Mouse (Mus musculus): ENCODE measurements around the gene Nwd1.
"Not testable (repeated sequence)": the region's sequence is repeated elsewhere in the genome, so short reads cannot be mapped to it uniquely, and the experiment has no call there.

The Nwd1 gene

DNA sequence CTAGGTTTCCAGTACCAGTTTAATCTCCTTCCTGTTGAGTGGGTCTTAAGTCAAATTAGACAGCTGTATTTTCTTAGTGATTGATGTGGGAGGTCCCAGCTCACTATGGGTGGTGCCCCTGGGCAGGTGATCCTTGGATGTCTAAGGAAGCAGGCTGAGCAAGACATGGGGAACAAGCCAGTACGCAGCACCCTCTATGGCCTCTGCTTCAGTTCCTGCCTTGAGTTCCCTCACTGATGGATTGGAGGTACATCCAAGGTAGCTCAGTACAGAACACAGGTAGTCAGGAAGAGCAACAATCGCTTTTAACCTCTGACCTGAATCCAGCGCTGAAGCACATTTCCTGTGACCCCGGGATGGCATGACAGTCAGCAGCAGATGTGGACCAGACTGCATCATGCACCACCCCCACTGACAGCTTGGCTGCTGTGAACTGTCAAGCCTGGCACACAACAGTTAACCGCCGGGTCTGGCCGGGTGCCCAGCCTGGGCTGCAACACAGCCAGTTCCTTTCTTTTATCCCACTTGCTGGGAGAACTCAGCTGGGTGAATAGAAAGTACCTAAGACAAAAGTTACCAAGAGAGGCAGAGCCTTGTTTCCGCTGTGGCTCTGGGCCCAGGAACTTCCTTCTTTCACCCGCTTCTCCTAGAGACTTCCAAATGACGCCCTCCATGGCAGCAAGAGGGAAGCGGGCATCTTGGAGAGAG is at the start of gene Nwd1:
Gene Nwd1, plus strand, starts transcription at position 652 of the 708 bp plus-strand sequence.
- peak; percentile 18 to 57 for DNase-seq (ENCODE audit: low spot score in 2 of 2)

DNA sequence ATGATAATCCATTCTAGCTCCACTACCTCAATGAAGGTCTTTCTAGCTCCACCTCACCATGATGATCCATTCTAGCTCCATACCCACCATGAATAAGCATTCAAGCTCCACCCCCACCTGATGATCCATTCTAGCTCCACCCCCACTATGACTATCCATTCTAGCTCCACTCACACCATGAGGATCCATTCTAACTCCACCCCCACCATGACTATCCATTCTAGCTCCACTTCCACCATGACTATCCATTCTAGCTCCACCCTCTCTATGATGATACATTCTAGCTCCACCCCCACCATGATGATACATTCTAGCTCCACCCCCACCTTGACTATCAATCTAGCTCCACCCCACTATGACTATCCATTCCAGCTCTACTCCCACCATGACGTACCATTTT is 3.6 kb upstream of the Nwd1 start:
- no peak for DNase-seq (ENCODE audit: low spot score in 2 of 2)

DNA sequence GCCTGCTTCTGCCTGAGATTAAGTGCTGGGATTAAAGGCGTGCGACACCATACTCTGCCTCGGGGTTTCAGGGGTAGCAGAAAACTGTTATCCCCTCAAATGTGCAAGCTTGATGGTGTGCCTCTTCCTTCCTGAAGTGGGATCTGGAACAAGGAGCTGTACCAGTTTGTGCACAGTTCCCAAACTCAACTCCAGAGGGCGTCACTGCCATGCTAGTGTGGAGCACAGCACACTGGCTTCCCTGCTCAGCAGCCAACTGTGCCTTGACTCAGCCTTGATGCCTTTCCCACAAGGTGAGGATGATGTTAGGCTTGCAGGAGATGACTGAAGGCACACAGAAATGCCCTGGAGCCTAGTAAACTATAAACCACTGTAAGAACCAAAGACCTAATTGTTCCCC is 1.9 kb upstream of the Nwd1 start:
- DNase-seq (ENCODE audit: low spot score in 2 of 2): no peak

DNA sequence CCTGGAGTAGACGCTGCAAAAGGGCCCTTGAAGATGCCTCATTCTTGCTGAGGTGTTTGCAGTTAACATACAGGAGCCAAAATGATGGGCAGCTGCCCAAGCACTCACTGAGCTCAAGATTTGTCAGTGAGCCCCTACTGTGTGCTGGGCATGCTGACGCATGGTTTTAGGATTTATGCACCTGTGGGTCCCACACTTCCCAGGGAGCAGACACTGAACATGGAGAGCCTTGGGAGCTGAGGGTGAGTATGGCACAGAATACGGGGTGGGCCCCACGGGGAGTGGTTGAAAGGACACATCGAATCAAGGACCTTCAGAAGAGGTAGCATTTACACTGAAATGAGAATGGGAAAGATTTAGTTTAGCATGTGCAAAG is 245 bp downstream of the Nwd1 start:
- DNase-seq (ENCODE audit: low spot score in 2 of 2): no peak

DNA sequence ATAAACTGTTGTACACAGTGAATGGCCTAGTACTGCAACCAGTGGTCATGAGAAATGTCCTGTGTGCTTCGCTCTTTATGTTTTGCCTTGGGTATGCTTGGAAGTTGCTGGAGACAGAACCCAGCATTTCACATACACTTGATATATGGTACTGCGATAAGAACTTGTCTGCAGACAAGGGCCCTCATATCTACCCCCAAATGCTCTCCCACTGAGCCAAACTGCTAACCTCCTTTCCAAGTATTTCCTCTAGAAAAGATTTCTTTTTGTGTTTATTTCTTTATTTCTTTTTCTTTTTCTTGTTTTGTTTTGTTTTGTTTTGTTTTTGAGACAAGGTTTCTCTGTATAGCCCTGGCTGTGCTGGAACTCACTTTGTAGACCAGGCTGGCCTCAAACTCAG is 4.2 kb downstream of the Nwd1 start:
- no peak for DNase-seq (ENCODE audit: low spot score in 2 of 2)

DNA sequence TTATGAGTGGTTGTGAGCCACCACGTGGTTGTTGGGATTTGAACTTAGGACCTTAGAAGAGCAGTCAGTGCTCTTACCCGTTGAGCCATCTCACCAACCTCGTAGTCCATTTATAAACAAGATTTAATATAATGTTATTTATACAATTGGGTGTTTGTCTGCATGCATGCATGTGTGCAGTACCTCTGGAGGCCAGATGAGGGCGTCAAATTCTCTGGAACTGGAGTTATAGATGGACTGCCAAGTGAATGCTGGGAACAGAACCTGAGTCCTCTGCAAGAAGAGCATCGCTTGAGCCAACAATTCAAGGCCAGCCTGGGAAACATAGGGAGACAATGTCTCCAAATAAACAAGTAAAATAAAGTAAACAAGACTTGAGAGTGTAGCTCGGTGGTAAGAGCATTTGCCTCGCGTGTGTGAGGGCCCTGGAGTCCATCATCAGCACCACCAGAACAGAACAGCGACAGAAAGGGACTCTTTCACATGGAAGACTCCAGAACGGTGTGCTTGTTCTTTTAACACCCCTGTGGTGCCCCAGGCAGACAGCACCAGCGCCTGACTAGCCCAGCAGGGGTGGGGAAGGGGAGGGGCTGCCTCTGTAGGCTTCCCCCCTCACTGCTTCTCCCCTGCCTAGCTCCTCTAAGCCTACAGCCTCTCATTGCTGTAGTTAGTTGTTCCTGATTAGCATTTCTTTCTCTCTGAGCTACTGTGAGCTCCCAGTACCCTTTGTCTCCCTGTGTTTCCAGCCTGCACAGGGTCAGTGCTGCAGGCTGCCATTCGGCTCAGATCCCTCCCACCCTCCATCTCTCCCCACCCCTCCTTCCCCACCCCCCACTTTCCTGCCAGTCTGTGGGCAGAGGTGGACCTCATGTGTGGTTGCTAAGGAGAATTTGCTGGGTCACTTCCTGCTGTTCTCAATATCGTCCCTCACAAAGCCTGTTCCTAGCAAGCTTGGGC is 8.3 kb downstream of the Nwd1 start:
- DNase-seq (ENCODE audit: low spot score in 2 of 2): no peak

DNA sequence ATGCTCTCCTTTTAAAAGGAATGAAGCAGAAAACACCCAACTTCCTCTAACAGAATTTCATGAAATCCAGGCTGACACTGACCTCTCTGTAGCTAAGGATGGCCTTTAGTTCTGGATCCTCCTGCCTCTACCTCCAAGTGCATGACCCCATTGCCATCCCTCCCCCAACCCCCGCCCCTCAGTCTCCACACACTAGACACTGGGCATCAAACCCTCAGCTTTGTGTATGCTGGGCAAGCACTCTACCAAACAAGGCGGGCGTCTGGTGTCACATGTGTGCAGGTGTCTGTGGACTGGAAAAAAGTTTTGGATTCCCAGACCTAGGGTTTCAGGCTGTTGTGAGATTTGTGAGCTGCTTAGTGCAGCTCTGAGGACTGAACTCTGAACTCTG is 9.0 kb downstream of the Nwd1 start:
- DNase-seq (ENCODE audit: low spot score in 2 of 2): no peak

DNA sequence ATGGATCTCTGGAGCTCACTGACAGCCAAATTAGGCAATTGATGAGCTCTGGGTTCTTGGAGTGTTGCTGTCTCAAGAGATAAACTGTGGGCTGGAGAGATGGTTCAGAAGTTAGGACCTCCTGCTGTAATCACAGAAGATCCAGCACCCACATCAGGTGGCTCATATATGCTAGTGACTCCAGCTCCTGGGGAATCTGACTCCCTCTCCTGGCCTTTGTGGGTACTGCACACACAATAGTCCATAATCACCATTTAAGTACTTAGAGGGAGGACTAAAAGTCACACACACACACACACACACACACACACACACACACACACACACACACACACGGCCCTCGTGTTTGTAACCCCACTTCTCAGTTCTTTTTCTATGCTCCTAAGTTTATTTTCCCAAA is 13.5 kb downstream of the Nwd1 start:
- DNase-seq (ENCODE audit: low spot score in 2 of 2): peak in 1 of 2 experiments; percentile 40

DNA sequence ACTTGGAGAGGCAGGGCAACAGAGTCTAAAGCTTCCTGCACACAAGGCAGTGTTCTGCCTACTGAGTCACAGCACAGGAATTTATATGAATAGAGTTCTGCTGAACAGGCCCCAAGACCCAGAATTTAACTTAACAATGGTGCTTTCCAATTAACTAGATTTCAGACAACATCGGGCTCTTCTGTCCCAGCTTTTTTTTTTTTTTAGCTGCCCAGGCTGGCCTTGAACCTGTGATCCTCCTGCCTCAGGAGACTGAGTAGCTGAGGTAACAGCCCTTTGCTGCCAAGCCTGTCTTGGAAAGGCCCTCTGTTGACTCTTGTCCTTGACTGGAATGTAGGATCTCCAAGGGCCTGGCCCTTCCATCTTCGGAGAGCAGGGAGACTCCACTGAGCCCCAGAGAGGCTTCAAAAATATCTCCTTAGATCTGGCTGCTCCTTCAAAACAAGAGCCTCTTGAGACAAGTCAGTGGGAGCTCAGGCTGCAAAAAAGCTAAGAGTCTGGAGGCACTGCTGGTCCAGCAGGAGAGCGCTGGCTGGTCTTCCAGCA is 17.7 kb downstream of the Nwd1 start:
- no peak for DNase-seq (ENCODE audit: low spot score in 2 of 2)

DNA sequence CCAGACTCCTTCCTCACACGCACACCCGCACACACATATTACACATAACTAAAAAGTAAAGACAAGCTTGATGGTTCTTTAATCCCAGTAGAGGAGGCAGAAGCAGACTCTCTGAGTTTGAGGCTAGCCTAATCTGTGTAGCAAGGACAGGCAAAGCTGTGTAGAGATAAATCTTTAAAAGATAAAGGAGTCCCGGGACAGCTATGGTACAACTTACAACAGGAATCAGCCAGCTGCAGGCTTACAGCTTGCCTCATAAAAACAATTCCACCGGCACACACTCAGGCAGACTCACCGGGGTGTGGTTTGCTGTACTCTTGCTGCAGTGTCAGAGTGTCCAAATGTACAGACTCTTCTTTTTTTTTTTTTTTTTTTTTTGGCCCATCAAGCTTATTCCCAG is 18.2 kb downstream of the Nwd1 start:
- no peak for DNase-seq (ENCODE audit: low spot score in 2 of 2)

DNA sequence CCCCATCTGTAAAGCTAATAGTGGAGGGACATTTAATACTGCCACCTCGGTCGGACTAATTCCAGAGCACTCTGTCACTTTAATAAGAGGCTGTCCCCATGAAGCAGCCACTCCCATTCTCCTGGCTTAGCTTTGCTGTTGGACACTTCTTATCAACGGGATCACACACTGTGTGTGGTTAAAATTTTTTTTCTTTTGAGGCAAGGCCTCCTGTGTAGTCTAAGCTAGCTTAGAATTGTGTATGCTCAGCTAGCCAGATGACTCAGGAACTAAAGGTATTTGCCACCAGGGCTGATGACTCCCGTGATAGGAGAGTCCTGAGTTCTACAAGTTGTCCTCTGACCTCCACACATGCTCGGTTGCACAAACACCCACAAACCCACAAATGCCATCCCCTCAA is 18.9 kb downstream of the Nwd1 start:
- DNase-seq (ENCODE audit: low spot score in 2 of 2): no peak

DNA sequence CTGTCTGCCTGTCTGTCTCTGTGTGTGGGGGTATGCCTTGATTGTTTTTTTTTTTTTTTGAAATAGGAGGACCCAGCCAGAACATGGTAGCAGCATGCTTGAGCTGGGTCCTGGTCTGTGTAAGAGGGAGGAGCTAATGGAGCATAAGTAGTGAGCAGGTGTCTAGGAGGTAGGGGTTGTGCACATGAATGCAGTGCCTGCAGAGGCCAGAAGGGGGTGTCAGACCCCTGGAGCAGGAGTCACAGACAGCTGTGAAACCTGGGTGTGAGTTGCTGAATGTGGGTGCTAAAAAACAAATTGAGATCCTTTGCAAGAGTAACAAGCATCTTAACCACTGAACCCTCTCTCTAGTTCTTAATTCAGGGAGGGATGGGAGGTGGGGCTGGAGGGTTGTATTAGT is 22.4 kb downstream of the Nwd1 start:
- no peak for DNase-seq (ENCODE audit: low spot score in 2 of 2)

DNA sequence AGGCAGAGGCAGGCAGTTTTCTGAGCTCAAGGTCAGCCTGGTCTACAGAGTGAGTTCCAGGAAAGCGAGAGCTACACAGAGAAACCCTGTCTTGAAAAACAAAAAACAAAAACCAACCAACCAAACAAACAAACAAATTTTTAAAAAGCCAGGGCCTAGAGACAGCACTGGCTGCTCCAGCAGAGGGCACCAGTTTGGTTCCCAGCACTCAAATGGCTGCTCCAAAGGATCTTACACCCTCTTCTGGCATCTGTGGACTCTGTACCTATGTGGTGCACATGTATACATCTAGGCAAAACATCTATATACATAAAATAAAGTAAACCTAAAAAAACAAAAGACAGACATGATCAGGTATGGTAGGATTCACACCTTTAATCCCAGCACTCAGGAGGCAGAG is 26.3 kb downstream of the Nwd1 start:
- DNase-seq (ENCODE audit: low spot score in 2 of 2): no peak

DNA sequence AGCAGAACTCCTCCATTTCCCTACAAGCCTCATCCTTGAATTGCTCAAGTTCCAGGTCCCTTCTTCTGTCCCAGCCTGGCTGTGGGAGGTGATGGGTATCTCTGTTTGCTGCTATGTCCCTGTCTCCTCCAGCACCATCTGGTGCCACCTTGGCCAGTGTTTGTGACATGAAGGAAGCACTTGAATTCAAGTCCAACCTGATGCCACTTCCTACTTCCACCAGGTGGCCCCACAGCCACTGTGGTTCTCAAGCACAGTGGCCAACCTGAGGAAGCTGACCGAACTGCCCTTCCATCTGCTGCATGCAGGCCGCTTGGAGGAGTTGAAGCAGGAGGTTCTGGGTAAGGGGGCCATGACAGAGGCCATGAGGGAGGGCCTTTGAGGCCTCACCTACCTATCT is 27.7 kb downstream of the Nwd1 start:
- DNase-seq (ENCODE audit: low spot score in 2 of 2): no peak

DNA sequence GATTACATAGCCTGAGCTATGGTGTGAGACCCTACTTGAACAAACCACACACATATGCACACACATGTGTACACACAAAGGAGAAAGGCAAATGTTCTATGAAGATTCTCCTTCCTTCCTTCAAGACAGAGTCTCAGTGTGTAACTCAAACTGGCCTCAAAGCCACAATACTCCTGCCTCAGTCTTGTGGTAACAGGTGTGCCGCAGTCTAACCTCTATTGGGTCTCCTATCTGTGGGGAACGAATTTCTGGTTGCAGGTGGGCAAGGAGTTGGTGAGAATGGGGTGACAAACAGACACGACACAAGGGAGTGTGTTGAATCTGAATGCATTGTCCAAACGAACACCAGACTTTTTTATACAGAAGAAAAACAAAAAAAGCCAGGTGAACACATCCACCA is 29.9 kb downstream of the Nwd1 start:
- no peak for DNase-seq (ENCODE audit: low spot score in 2 of 2)

DNA sequence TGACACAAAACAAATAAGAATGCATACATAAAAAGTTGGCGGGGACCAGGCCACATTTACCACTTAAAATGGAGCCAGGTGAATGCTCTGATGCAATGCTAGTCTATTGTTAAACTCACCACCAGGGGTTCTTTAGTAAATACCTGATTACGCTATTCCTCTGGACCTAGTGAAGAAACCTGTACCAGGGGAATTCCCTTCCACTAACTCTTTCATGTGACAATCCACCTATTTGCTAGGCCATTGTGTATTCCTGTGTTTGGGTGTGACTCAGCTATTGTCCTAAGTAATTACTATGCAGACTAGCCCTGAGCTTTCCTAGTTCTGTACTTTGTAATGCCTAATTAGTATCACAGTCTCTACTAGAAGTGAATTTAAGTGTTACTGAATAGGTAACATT is 30.3 kb downstream of the Nwd1 start:
- not testable (repeated sequence) for DNase-seq (ENCODE audit: low spot score in 2 of 2)

DNA sequence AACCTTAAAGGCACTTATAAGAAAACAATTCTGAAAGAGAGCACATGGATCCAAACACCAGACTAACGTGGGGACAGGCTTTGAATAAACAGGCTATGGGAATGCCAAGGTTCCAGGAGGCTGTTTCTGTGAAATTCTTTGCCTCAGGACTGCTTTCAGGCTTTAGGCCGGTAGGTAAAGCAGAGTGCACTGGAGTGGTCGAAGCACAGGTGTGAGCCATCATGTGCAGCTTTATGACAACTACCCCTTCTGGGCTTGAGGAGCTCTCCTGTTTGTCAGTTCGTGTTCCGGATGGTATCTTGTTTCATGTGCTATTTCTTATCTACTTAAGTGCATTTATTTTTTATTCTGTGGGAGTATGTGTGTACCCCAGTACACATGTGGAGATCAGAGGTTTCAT is 30.8 kb downstream of the Nwd1 start:
- DNase-seq (ENCODE audit: low spot score in 2 of 2): no peak

DNA sequence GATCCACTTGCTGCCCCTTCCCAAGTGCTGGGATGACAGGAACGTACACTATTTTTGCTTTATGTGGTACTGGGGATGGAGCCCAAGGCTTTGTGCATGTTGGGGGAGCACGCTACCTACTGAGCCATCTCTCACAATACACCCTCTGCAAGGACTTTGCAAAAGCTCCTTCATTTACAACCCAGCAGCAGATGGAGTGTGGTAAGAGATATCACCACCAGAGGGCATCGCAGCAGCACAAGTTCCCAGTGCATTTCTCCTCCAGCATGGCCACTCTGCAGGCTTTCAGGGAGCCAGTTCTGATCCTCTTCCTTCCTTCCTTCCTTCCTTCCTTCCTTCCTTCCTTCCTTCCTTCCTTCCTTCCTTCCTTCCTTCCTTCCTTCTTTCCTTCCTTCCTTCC is 33.6 kb downstream of the Nwd1 start:
- peak; percentile 13 to 65 for DNase-seq (ENCODE audit: low spot score in 2 of 2)

DNA sequence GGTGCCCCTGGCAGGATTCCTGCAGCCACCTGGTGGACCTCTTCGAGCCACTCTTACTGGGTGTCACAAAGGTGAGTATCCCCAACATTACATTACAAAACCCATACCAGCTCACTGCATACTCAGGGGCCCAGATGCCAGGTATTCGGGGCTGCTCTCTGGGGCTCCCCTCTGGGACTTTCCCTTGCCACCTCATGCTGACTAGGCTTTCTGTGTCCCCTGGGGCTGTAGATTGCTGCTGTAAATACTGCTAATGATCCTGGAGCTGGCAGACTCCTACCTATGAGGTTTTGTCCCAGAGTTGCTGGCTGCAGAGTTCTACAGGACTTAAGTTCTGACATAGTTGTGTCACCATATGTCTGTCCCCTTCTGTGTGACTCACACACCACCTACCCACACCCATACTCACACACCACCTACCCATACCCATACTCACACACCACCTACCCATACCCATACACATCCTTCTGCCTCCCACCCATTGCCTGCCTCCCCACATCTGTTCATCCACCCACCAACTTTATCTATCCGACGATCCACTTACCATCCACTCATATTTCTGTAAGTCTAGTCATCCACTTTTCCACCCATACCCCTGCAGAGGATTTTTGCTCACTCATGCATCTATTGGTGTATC is 35.7 kb downstream of the Nwd1 start:
- DNase-seq (ENCODE audit: low spot score in 2 of 2): no peak

DNA sequence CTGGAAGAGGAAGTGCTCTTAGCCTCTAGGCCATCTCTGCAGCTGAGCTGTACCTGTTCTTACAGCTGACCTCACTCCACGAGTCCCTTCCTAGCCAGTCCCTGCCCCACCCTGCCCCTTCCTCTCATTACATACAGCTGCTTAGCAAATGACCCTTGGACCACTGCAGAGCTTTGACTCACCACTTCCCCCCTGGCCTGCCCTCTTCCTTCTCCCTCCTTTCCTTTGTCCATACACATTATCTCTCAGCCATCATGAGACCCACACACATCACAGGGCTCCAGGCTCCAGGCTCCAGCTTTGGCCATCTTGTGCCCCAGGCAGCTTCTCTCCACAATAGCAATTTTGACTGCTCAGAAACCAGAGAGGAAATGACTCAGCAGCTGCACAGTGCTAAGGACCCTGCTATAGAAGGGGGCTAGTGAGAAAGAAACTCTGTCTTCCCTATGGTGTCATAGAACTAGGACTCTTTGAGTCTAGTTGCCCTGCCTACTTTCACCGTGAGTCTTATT is 36.6 kb downstream of the Nwd1 start:
- DNase-seq (ENCODE audit: low spot score in 2 of 2): no peak

DNA sequence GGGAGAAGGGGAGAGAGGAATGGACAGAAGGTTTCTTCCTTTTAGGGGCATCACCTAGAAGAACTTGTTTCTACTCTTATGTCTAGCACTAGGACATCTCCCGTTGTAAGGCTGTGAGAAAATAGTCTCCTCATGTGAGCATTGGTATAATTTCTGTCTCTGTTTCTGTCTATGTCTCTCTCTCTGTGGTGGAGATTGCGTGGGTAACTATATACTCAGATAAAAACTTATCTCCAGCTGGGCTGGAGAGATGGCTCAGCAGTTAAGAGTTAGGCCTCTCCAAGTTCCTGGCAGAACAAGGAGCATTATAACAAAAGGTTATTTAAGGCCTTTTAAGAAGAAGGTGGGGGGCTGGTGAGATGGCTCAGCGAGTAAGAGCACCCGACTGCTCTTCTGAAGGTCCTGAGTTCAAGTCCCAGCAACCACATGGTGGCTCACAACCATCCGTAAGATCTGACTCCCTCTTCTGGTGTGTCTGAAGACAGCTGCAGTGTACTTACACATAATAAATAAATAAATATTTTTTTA is 37.1 kb downstream of the Nwd1 start:
- not testable (repeated sequence) for DNase-seq (ENCODE audit: low spot score in 2 of 2)

DNA sequence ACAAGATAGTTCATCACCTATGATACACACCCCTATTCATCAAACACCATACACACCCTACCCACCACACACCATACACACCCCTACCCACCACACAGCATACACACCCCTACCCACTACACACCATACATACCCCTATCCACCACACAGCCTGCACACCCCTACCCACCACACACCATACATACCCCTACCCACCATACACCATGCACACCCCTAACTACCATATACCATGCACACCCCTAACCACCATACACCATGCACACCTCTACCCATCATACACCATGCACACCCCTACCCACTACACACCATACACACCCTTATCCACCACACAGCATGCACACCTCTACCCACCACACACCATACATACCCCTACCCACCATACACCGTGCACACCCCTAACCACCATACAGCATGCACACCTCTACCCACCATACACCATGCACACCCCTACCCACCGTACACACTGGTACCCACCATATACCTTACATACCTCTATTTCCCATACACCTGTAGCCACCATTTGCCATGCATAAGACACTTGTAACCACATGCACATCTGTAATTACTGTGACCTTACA is 51.9 kb downstream of the Nwd1 start:
- DNase-seq (ENCODE audit: low spot score in 2 of 2): no peak

Data from spleen, postnatal 10 days (tissue).